24 mouse cellular contexts compared by ENCODE assay signal in the genomic region with DNA sequence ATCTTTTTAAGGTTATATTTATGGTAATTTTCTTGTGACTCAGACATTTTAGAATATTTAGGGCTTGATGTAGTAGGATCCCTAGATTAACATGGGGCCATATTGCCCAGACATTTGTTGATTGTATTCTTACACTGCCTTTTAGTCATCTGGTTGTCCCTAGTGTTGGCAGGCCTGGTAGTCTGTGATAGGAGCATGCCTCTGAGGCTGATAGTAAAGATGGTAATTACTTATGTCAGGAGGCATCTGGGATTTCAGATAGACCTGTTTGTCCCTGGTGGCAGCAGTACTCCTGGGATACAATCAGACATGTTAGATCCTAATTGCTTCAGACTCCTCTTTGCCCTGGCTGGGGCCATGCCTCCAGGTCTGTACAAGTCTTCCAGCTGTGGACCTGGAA.
"Had no signal": no experiment of that assay in that cellular context is flagged by ENCODE, and none has a peak within 500 bp of the region (broad histone marks: within the 10 kb centered on the region; RNA-seq: fewer than 3 reads in every experiment).

No protein-coding gene starts in this region.

- H3K4me1 ChIP-seq: intestine, embryonic 15.5 days; kidney, embryonic 15.5 days; lung, embryonic 15.5 days; megakaryocyte, embryonic 14.5 days; midbrain, embryonic 10.5 days; neural tube, embryonic 13.5 days had no signal

- H3K27ac ChIP-seq: intestine, embryonic 15.5 days; kidney, embryonic 15.5 days; left cerebral cortex, adult 2 months; liver, embryonic 14.5 days; lung, embryonic 15.5 days; midbrain, embryonic 10.5 days; neural tube, embryonic 13.5 days; stomach, postnatal 0 days had no signal

- H3K9me3 ChIP-seq: intestine, embryonic 15.5 days; kidney, embryonic 15.5 days; lung, embryonic 15.5 days; megakaryocyte, embryonic 14.5 days; midbrain, embryonic 10.5 days; neural tube, embryonic 13.5 days had no signal

- H3K4me3 ChIP-seq: intestine, embryonic 15.5 days; kidney, embryonic 15.5 days; left cerebral cortex, adult 2 months; lung, embryonic 15.5 days; megakaryocyte, embryonic 14.5 days; midbrain, embryonic 10.5 days; myocyte; neural tube, embryonic 13.5 days had no signal

- ATAC-seq: intestine, embryonic 15.5 days; liver, postnatal 0 days had no signal

- H3K36me3 ChIP-seq: intestine, embryonic 15.5 days; kidney, embryonic 15.5 days; lung, embryonic 15.5 days; midbrain, embryonic 10.5 days; neural tube, embryonic 13.5 days had no signal

- H3K9ac ChIP-seq: intestine, embryonic 15.5 days; kidney, embryonic 15.5 days; liver, embryonic 14.5 days; liver, postnatal 0 days; lung, embryonic 15.5 days; neural tube, embryonic 13.5 days had no signal

- H3K4me2 ChIP-seq: intestine, embryonic 15.5 days; kidney, embryonic 15.5 days; liver, embryonic 11.5 days; lung, embryonic 15.5 days; neural tube, embryonic 13.5 days had no signal

- DNase-seq: kidney, adult 11 months; kidney, adult 8-10 months; kidney, postnatal 10 days; kidney, postnatal 36 days; layer of hippocampus, postnatal 36 days; liver, postnatal 0 days; lung, postnatal 10 days; lung, postnatal 36 days; right cerebral cortex, adult 18-20 months; right cerebral cortex, postnatal 14 days; right cerebral cortex, postnatal 4 days; thymus, adult 2 months; thymus, postnatal 14 days had no signal

- H3K27me3 ChIP-seq: intestine, embryonic 15.5 days; kidney, embryonic 15.5 days; lung, embryonic 15.5 days; megakaryocyte, embryonic 14.5 days; neural tube, embryonic 13.5 days had no signal
